Mouse (Mus musculus): ENCODE results near the gene Sept8. TPM values are rescaled to one million over a fixed set of nuclear protein-coding genes. Genes with fewer than 3 reads are reported as not detected.

The Sept8 gene
- total RNA-seq, 2 experiments from 2014 or later = 206 to 209 TPM

GRCm38 (mm10) chr11:53493243-53493955 lies 25.7 kb upstream of the Sept8 start:
- DNase-seq (ENCODE audit: low spot score in 2 of 2) = no peak

- DNase-seq (ENCODE audit: low spot score in 2 of 2) = no peak
Measured at GRCm38 (mm10) chr11:53495417-53495816, 23.6 kb upstream of the Sept8 start.

DNA sequence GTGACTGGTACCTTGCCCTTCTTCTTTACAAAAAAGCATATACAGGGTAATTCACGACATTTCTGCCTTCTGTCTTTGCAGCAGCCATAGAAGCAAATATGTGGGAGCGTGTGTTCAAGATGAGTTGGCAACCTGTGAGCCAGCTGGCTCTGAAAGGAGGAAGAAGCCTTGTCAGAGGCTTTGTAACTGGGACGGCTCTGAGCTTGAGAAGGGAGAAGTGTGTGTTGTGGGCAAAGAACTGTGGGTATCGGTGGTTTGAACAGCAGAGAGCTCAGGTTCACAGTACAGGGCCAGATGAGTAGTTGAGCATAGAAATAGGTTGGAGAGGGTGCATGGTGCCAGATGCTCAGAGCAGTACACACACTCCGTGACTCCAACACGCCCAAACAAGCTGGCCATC lies 22.1 kb upstream of the Sept8 start:
- DNase-seq (ENCODE audit: low spot score in 2 of 2) = peak in 1 of 2 experiments; percentile 55

- no peak for DNase-seq (ENCODE audit: low spot score in 2 of 2)
Measured at GRCm38 (mm10) chr11:53500569-53500968, 18.5 kb upstream of the Sept8 start.

DNA sequence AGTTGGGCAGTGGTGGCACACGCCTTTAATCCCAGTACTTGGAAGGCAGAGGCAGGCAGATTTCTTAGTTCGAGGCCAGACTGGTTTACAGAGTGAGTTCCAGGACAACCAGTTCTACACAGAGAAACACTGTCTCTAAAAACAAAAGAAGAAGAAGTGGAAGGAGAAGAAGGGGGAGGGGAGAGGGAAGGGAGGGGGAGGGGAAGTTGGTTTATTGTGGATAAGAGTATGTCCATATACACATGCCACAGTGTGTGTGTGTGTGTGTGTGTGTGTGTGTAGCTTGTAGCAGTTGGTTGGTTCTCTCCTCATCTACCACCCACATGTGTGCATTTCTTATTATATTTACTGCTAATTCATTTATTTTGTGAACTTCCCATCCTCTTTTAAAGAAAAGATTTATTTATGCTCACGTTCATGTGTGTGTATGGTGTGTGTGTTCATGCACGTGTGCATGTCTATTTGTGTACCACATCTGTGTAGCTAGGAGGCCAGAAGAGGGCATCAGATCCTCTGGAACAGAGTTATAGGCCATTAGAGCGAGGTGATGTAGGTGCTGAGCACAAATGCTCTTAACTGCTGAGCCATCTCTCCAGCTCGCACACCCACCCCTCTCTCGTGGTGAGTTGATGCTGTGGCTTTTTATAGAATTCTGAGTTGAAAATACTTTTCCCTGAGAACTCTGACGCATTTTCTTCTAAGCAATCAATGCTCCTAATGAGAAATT lies 16.9 kb upstream of the Sept8 start:
- no peak for DNase-seq (ENCODE audit: low spot score in 2 of 2)

DNA sequence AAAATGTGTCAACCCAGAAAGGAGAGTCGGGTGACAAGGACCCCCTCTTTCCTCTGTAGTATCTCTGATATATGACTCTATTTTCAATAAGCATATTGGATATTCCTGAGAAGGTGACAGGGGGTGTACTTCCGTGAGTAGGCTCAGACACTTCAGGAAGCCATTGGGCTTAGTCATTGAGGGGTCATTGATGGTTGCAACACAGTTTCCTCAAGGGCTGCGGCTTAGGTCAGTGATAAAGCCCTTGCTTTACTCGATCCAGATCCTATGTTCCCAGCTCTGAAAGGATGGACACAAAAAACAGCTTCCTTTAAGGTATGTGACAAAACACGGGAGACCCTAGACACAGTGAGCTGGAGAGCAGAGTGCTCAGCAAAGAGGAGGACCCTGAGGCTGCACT lies 15.3 kb upstream of the Sept8 start:
- no peak for DNase-seq (ENCODE audit: low spot score in 2 of 2)

GRCm38 (mm10) chr11:53504376-53504775 lies 14.7 kb upstream of the Sept8 start:
- DNase-seq (ENCODE audit: low spot score in 2 of 2) = no peak

- peak in 1 of 2 experiments; percentile 67 for DNase-seq (ENCODE audit: low spot score in 2 of 2)
Measured at GRCm38 (mm10) chr11:53505026-53505663, 13.9 kb upstream of the Sept8 start.

DNA sequence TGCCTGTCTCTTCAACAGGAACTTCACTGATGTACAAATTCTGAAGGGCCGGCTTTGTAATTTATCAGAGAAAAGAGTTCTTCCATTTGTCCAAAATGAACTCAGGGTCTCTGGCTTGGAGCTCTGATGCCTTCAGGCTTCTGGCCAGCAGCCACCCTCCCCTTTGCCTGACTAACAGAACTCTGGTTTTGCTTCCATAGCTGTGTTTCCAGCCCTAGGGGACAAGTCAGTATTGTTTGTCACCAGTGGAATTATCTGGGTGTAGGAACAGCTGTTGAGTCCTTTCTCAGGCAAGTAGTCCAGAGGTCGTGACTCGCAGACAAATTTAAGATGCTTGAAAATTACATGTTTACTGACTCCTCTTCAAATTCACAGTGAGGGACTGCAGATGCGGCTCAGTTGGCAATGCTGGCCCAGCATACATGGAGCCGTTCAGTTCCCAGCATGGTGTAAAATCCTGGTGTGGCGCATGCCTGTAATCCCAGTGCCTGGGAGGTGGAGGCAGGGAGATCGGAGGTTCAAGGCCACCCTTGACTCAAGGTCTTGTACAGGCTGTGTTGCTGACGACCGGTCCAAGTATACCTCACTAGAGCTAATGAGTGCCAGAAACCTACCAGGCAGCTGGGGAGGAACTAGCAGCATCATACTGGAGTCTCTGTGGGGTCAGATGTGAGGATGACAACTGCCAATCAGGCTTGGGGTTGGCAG lies 11.8 kb upstream of the Sept8 start:
- DNase-seq (ENCODE audit: low spot score in 2 of 2) = no peak

DNA sequence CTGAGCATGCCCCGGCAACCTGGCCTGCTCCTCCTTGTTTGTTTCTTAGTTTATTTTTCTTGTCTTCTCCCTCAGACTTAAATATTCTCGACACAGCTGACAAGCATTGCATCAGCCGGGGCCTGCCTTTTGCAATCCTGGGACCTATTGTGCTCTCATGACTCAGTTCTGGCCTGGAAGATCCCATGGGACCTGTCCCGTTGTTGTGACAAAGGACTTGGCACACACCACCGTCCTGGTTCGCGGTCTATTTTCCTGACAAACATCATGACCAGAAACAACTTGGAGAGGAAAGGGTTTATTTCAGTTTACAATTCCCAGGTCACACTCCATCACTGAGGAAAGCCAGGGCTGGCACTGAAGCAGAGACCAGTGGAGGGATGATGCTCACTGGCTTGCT lies 10.9 kb upstream of the Sept8 start:
- DNase-seq (ENCODE audit: low spot score in 2 of 2) = no peak

GRCm38 (mm10) chr11:53508591-53508990 lies 10.5 kb upstream of the Sept8 start:
- DNase-seq (ENCODE audit: low spot score in 2 of 2) = no peak

DNA sequence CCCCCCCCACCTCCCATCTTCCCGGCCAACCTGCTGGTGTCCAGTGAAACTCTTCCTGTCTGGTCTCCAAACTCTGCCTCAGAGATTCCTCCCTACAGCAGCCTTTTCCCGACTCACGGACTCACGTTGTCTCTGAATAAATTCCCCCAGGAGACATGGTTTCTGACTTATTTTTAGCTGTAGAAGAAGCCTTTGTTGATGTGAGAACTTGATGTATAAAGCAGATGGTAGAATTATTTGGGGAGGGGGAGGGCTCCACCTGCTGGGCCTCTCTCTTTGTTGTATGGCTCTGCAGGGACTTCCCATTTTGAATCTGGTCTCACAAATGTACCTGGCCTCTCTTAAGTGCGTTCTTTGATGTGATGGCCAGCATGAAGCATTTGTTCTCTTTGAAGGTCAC lies 8.7 kb upstream of the Sept8 start:
- no peak for DNase-seq (ENCODE audit: low spot score in 2 of 2)

- DNase-seq (ENCODE audit: low spot score in 2 of 2) = no peak
Measured at GRCm38 (mm10) chr11:53516775-53517627, 2.1 kb upstream of the Sept8 start.

DNA sequence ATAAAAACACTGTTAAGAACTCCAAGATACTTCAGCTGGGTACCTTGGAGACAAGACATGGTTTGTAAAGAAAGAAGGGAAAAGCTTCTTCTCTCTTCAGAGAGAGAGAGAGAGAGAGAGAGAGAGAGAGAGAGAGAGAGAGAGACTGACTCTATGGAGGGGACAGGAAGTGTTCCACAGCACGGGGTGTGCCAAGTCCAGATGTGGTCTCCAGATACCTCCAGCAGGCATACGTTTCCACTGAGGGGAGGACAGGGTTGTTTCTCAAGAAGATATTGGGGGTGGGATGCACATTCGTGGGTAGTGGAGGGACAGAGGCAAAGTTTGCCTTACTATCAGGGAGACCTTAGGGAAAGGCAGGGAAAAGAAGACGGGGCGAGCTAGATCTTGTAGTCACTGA lies 298 bp upstream of the Sept8 start:
- no peak for DNase-seq (ENCODE audit: low spot score in 2 of 2)

DNA sequence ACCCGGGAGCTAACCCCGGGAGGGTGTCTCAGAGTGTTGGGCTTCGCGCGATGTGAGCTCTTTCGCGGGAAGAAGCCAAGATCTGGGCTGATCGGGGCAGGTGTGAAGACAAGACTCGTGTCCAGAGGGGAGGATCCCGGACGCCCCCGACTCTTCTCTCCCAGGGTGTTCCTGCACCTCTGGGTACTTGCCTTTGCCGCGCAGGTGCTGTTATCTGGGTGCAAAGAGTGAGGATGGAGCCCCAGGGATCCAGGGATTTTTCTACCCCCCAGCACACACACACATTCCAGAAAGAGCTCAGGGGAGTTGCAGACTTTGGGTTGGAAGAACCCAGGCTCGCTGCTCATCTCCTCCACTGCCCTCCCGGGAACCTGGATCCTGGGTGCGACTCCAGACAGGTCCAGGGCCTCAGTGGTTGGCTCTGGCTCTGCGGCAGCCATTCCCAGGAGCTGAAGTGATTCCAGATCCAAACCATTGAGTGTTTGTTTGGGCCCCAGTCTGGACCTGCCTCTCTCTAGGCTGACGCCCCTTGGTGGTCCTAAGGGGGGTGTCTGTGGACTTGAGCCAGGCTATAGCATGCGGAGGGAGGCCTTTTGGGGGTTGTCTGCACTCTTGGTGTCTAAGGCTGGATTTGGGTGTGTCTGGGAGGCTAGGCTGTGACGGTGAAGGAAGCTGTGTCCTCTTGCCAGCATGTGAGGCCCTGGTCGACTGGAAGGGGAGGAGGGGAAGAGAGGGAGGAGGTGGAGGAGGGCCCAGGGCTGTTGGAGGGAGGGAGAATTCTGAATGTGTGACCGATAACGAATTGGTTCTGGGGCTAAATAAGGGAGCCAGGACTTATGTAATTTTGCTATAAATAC lies 1.3 kb downstream of the Sept8 start:
- DNase-seq (ENCODE audit: low spot score in 2 of 2) = peak; percentile 62 to 63

GRCm38 (mm10) chr11:53521120-53521820 lies 2.2 kb downstream of the Sept8 start:
- DNase-seq (ENCODE audit: low spot score in 2 of 2) = no peak

DNA sequence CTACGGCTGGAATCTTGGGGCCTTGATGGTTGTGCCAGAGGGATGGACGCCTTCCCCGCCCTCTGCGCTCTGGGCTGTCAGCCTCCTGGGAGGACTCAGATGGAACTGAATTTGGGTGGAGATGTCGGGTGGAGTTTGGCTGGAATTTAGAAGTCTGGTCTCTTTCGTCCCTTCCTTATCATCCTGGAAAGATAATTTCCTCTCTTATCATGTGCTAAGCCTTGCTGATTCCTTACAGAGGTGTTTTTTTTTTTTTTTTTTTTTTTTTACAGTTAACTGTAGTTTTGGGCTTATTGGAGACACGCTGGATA lies 2.7 kb downstream of the Sept8 start:
- no peak for DNase-seq (ENCODE audit: low spot score in 2 of 2)

GRCm38 (mm10) chr11:53522362-53522761 lies 3.3 kb downstream of the Sept8 start:
- DNase-seq (ENCODE audit: low spot score in 2 of 2) = no peak

GRCm38 (mm10) chr11:53522930-53523329 lies 3.9 kb downstream of the Sept8 start:
- no peak for DNase-seq (ENCODE audit: low spot score in 2 of 2)
